ENCODE assay signal across 11 mouse cellular contexts in genomic region chr6:92497279-92497678, GRCm38 (mm10).
"Had no signal": no experiment of that assay in that cellular context is flagged by ENCODE, and none has a peak within 500 bp of the region (broad histone marks: within the 10 kb centered on the region; RNA-seq: fewer than 3 reads in every experiment).

No protein-coding gene starts in this region.

- H3K4me1 ChIP-seq: liver, embryonic 15.5 days had no signal

- H3K36me3 ChIP-seq: limb, embryonic 10.5 days; liver, embryonic 15.5 days; midbrain, embryonic 15.5 days had no signal

- DNase-seq: kidney, adult 8-10 months; kidney, postnatal 25 days; lung, adult 2 months; lung, postnatal 36 days; thymus, postnatal 4 days had no signal

- H3K9ac ChIP-seq: liver, embryonic 15.5 days; midbrain, embryonic 15.5 days had no signal

- ATAC-seq: lung, postnatal 0 days; midbrain, embryonic 15.5 days had no signal

- H3K27me3 ChIP-seq: liver, embryonic 15.5 days; midbrain, embryonic 15.5 days had no signal

- H3K27ac ChIP-seq: limb, embryonic 10.5 days; liver, embryonic 15.5 days; midbrain, embryonic 15.5 days; stomach, postnatal 0 days had no signal

- H3K4me2 ChIP-seq: liver, embryonic 11.5 days; liver, embryonic 15.5 days; midbrain, embryonic 15.5 days had no signal

- H3K4me3 ChIP-seq: limb, embryonic 10.5 days; liver, embryonic 15.5 days; midbrain, embryonic 15.5 days had no signal

- H3K9me3 ChIP-seq: limb, embryonic 10.5 days; liver, embryonic 15.5 days; midbrain, embryonic 15.5 days had no signal
